ENCODE assay signal across 21 mouse cellular contexts in genomic region chr2:60904141-60904540, GRCm38 (mm10). TPM values are rescaled to one million over a fixed set of nuclear protein-coding genes. Genes with fewer than 3 reads are reported as not detected.
DNase-seq lines count a peak whose midpoint lies in the region; ATAC-seq and TF ChIP-seq lines count a peak whose summit lies in the region.
"Had no signal": no experiment of that assay in that cellular context is flagged by ENCODE, and none has a peak within 500 bp of the region (broad histone marks: within the 10 kb centered on the region; RNA-seq: fewer than 3 reads in every experiment).

No protein-coding gene starts in this region.

- no peaks in the 10 kb centered on the region for H3K9me3 ChIP-seq in embryonic facial prominence, embryonic 13.5 days
- no peaks in the 10 kb centered on the region for H3K9me3 ChIP-seq in embryonic facial prominence, embryonic 10.5 days
- no peaks in the 10 kb centered on the region for H3K9me3 ChIP-seq in CH12.LX (replicated peaks; ENCODE audit: low read length)
- no peaks in the 10 kb centered on the region for H3K9me3 ChIP-seq in forebrain, embryonic 12.5 days
- H3K9me3 ChIP-seq: G1E; heart, embryonic 13.5 days; intestine, embryonic 15.5 days; liver, embryonic 13.5 days; neural tube, embryonic 15.5 days had no signal

- 57% methylated on average over 5 of the region's 5 CpGs for WGBS in embryonic facial prominence, embryonic 13.5 days
- 75% methylated on average over 5 of the region's 5 CpGs for WGBS in embryonic facial prominence, embryonic 10.5 days
- 94% methylated on average over 5 of the region's 5 CpGs for WGBS in forebrain, embryonic 12.5 days

- H3K79me2 ChIP-seq in CH12.LX (replicated peaks; ENCODE audit: control insufficient read depth, extremely low read depth, insufficient read depth, poor library complexity, severe bottlenecking), result no peaks in the 10 kb centered on the region

- dilution Hi-C loops in CH12.LX (cut with MboI; ENCODE audit: extremely low pct_ligation_motif_present, extremely low pct_unique_long_range_greater_than_20kb, low sequenced_read_pairs), result no loop called here

- H3K27me3 ChIP-seq in embryonic facial prominence, embryonic 13.5 days, result no peaks in the 10 kb centered on the region
- no peaks in the 10 kb centered on the region for H3K27me3 ChIP-seq in embryonic facial prominence, embryonic 10.5 days (replicated peaks; ENCODE audit: low read depth, poor library complexity, severe bottlenecking)
- no peaks in the 10 kb centered on the region for H3K27me3 ChIP-seq in CH12.LX (replicated peaks)
- H3K27me3 ChIP-seq in forebrain, embryonic 12.5 days, result no peaks in the 10 kb centered on the region
- H3K27me3 ChIP-seq: heart, embryonic 13.5 days; liver, embryonic 13.5 days; neural tube, embryonic 15.5 days had no signal

- no peak overlapping the region; the same call in 1 of the 2 replicates for H3K4me2 ChIP-seq in embryonic facial prominence, embryonic 13.5 days
- peak overlapping the region; percentile 44; the same call in 1 of the 2 replicates for H3K4me2 ChIP-seq in CH12.LX (ENCODE audit: insufficient read depth, low read depth, poor library complexity, severe bottlenecking)
- no peak overlapping the region for H3K4me2 ChIP-seq in forebrain, embryonic 12.5 days
- H3K4me2 ChIP-seq: heart, embryonic 13.5 days; intestine, embryonic 15.5 days; liver, embryonic 13.5 days; neural tube, embryonic 15.5 days had no signal

- peak overlapping the region; percentile 48; the same call in 1 of the 2 replicates for H3K27ac ChIP-seq in embryonic facial prominence, embryonic 13.5 days
- H3K27ac ChIP-seq in embryonic facial prominence, embryonic 10.5 days (replicated peaks), result no peak overlapping the region
- no peak overlapping the region for H3K27ac ChIP-seq in CH12.LX (ENCODE audit: insufficient read depth, low read depth)
- H3K27ac ChIP-seq in forebrain, embryonic 12.5 days, result no peak overlapping the region
- H3K27ac ChIP-seq: heart, embryonic 13.5 days; intestine, embryonic 15.5 days; liver, embryonic 13.5 days; neural tube, embryonic 15.5 days; stomach, postnatal 0 days had no signal

- H3K9ac ChIP-seq in embryonic facial prominence, embryonic 13.5 days, result no peak overlapping the region
- no peak overlapping the region for H3K9ac ChIP-seq in CH12.LX (ENCODE audit: insufficient read depth, low read depth)
- H3K9ac ChIP-seq in forebrain, embryonic 12.5 days, result no peak overlapping the region
- H3K9ac ChIP-seq: heart, embryonic 13.5 days; intestine, embryonic 15.5 days; liver, embryonic 13.5 days; neural tube, embryonic 15.5 days had no signal

- no peak for TF ChIP-seq RAD21 in CH12.LX (IDR thresholded peaks at IDR 0.05; ENCODE audit: low read depth, low read length)

- no peak for TF ChIP-seq POLR2A in CH12.LX (IDR thresholded peaks at IDR 0.05; ENCODE audit: low read depth, low read length)

- TF ChIP-seq CTCF in CH12.LX (conservative IDR thresholded peaks at IDR 0.05 in 1 of 2, IDR thresholded peaks at IDR 0.05 in 1 of 2; ENCODE audit: low read depth in 2 of 2, low read length in 2 of 2), result no peak

- TF ChIP-seq EP300 in CH12.LX (IDR thresholded peaks at IDR 0.05; ENCODE audit: low read length), result no peak

- H3K4me1 ChIP-seq in embryonic facial prominence, embryonic 13.5 days, result peaks cover 23% of the 10 kb centered on the region
- peaks cover 18% of the 10 kb centered on the region for H3K4me1 ChIP-seq in embryonic facial prominence, embryonic 10.5 days
- peaks cover 7 to 25% of the 10 kb centered on the region in 2 experiments; a peak in 3 of 4 replicates for H3K4me1 ChIP-seq in CH12.LX (ENCODE audit: control insufficient read depth in 1 of 2, insufficient read depth in 2 of 2)
- no peaks in the 10 kb centered on the region for H3K4me1 ChIP-seq in forebrain, embryonic 12.5 days
- H3K4me1 ChIP-seq: intestine, embryonic 15.5 days; neural tube, embryonic 15.5 days had no signal

- in situ Hi-C loops in CH12.LX (cut with MboI; ENCODE audit: low pct_ligation_motif_present, low pct_unique_long_range_greater_than_20kb, low sequenced_read_pairs), result loop anchor here (25.0 kb wide), 1 partner anchor 558 kb away; no protein-coding TSS in a partner anchor

- no peak for ATAC-seq in embryonic facial prominence, embryonic 13.5 days (ENCODE audit: insufficient number of reproducible peaks, insufficient read depth, low FRiP score, low TSS enrichment, low read depth)
- ATAC-seq in inflammation-experienced regulatory T-cells, adult 6 months, result peak; percentile 96
- no peak for ATAC-seq in forebrain, embryonic 12.5 days (ENCODE audit: low FRiP score)
- ATAC-seq: intestine, embryonic 15.5 days; lung, postnatal 0 days had no signal

- H3K4me3 ChIP-seq in embryonic facial prominence, embryonic 13.5 days, result no peak overlapping the region
- no peak overlapping the region for H3K4me3 ChIP-seq in embryonic facial prominence, embryonic 10.5 days
- H3K4me3 ChIP-seq in CH12.LX (replicated peaks in 1 of 3; ENCODE audit: low read depth in 2 of 3, low read length in 2 of 3, poor library complexity in 1 of 3), result no peak overlapping the region
- no peak overlapping the region for H3K4me3 ChIP-seq in forebrain, embryonic 12.5 days (replicated peaks)
- H3K4me3 ChIP-seq: heart, embryonic 13.5 days; intestine, embryonic 15.5 days; liver, embryonic 13.5 days; neural tube, embryonic 15.5 days had no signal

- no peaks in the 10 kb centered on the region for H3K36me3 ChIP-seq in embryonic facial prominence, embryonic 13.5 days
- H3K36me3 ChIP-seq in embryonic facial prominence, embryonic 10.5 days (replicated peaks), result no peaks in the 10 kb centered on the region
- no peaks in the 10 kb centered on the region for H3K36me3 ChIP-seq in CH12.LX (replicated peaks in 1 of 2; ENCODE audit: control insufficient read depth in 1 of 2, insufficient read depth in 1 of 2, low read length in 1 of 2)
- no peaks in the 10 kb centered on the region for H3K36me3 ChIP-seq in forebrain, embryonic 12.5 days (replicated peaks)
- H3K36me3 ChIP-seq: G1E; heart, embryonic 13.5 days; intestine, embryonic 15.5 days; liver, embryonic 13.5 days; neural tube, embryonic 15.5 days had no signal

- no peak for DNase-seq in embryonic facial prominence, embryonic 10.5 days (ENCODE audit: low spot score)
- DNase-seq in CH12.LX (ENCODE audit: extremely low read depth), result no peak
- DNase-seq in thymus, postnatal 14 days, result peak; percentile 60
- DNase-seq in adrenal gland, postnatal 10 days, result no peak
- DNase-seq in layer of hippocampus, postnatal 25 days (ENCODE audit: extremely low spot score in 1 of 2, low spot score in 1 of 2), result no peak
- DNase-seq: adrenal gland, postnatal 14 days; cerebellum, adult 8-10 months; embryo, embryonic 11 days; heart, postnatal 4 days; kidney, postnatal 25 days; layer of hippocampus, postnatal 36 days; liver, embryonic 13.5 days had no signal

TF ChIP-seq in CH12.LX, 34 proteins besides CTCF, POLR2A, EP300 and RAD21:
- TF ChIP-seq UBTF (IDR thresholded peaks at IDR 0.05; ENCODE audit: low read depth, low read length) (no peak), MAZ (IDR thresholded peaks at IDR 0.05; ENCODE audit: low read depth, low read length) (no peak), MYC (IDR thresholded peaks at IDR 0.05; ENCODE audit: low read depth, low read length) (no peak), ZKSCAN1 (IDR thresholded peaks at IDR 0.05; ENCODE audit: borderline replicate concordance, low read depth, low read length) (no peak), SMC3 (IDR thresholded peaks at IDR 0.05; ENCODE audit: low read depth, low read length) (no peak), ZMIZ1 (IDR thresholded peaks at IDR 0.05; ENCODE audit: low read depth, low read length) (no peak), SIN3A (IDR thresholded peaks at IDR 0.05; ENCODE audit: low read length) (no peak), E2F4 (IDR thresholded peaks at IDR 0.05; ENCODE audit: insufficient replicate concordance, low read depth, low read length) (no peak), NRF1 (IDR thresholded peaks at IDR 0.05; ENCODE audit: low read depth, low read length) (no peak), CHD2 (IDR thresholded peaks at IDR 0.05; ENCODE audit: low read length) (no peak), USF1 (IDR thresholded peaks at IDR 0.05; ENCODE audit: low read depth, low read length) (no peak), TCF12 (IDR thresholded peaks at IDR 0.05; ENCODE audit: low read depth, low read length) (no peak), MAFK (IDR thresholded peaks at IDR 0.05; ENCODE audit: insufficient replicate concordance, low read length) (no peak)

RNA-seq across cellular contexts. Expression of gene Rbms1, which starts 58.9 kb away (rescaled TPM):
- 117 and 118 TPM in 2 replicates for polyA plus RNA-seq in embryonic facial prominence, embryonic 13.5 days (2015; fragmentation: Nextera tagmentation; extraction: Ambion mirVana)
- 103 and 106 TPM in 2 replicates for polyA plus RNA-seq in embryonic facial prominence, embryonic 10.5 days (2016; fragmentation: Nextera tagmentation; extraction: Ambion mirVana)
- 7.6 and 10.6 TPM in 2 replicates for total RNA-seq in CH12.LX (2012; rRNA removed)
- total RNA-seq in CH12.LX (2014; rRNA removed), result 12.6 and 12.9 TPM in 2 replicates
- 26.8 and 33.9 TPM in 2 replicates for polyA plus RNA-seq in CH12.LX (2012; ENCODE audit: insufficient read length, low read depth)
- 10 to 100 TPM; 16.6 to 26.0 (median 22.2) TPM for polyA plus RNA-seq in inflammation-experienced regulatory T-cells, adult 6 months (2017; shearing (Covaris generic))
- 10 to 100 TPM; 71.0 to 89.6 TPM for total RNA-seq in adrenal gland, postnatal 10 days (2021)
- polyA plus RNA-seq in forebrain, embryonic 12.5 days (2016; fragmentation: Nextera tagmentation; extraction: Ambion mirVana), result 24.6 and 31.9 TPM in 2 replicates
- total RNA-seq in layer of hippocampus, postnatal 25 days (2021), result 10 to 100 TPM; 10.3 to 13.3 TPM
